Mouse (Mus musculus) hindbrain, embryonic 13.5 days (tissue): Measurements from ENCODE around the gene Snap29. TPM values are rescaled to one million over a fixed set of nuclear protein-coding genes. Genes with fewer than 3 reads are reported as not detected.

ENCODE experiments used
- ATAC-seq: fragments of 200-750 bp; cut with Nextera tagmentation; 2 replicates; pipeline ENCODE4 v1.8.0; 2017; ENCODE audit warnings: moderate TSS enrichment; ENCODE audit not compliant: low FRiP score
- H3K27ac ChIP-seq: fragments of 300-500 bp; sonication (generic); 2 replicates; pipeline ENCODE4 v1.5.1; 2015; ENCODE audit warnings: inconsistent platforms, mild to moderate bottlenecking, moderate library complexity
- H3K27me3 ChIP-seq: fragments of 300-500 bp; sonication (generic); 2 replicates; pipeline ENCODE4 v1.6.1; 2015; ENCODE audit warnings: mild to moderate bottlenecking, inconsistent platforms
- H3K36me3 ChIP-seq: fragments of 300-500 bp; sonication (generic); 2 replicates; pipeline ENCODE4 v1.6.1; 2015; ENCODE audit warnings: mild to moderate bottlenecking, inconsistent platforms
- H3K4me1 ChIP-seq: fragments of 300-500 bp; sonication (generic); replicated peaks from 2 replicates; pipeline ENCODE4 v1.6.1; 2015; ENCODE audit warnings: inconsistent platforms
- H3K4me2 ChIP-seq: fragments of 300-500 bp; sonication (generic); 2 replicates; pipeline ENCODE4 v1.6.1; 2015; ENCODE audit warnings: inconsistent platforms, mild to moderate bottlenecking, moderate library complexity
- H3K4me3 ChIP-seq: fragments of 300-500 bp; sonication (generic); 2 replicates; pipeline ENCODE4 v1.5.1; 2015; ENCODE audit warnings: mild to moderate bottlenecking, inconsistent platforms
- H3K9ac ChIP-seq: fragments of 300-500 bp; sonication (generic); 2 replicates; pipeline ENCODE4 v1.6.1; 2015; ENCODE audit warnings: mild to moderate bottlenecking, inconsistent platforms
- H3K9me3 ChIP-seq: fragments of 300-500 bp; sonication (generic); 2 replicates; pipeline ENCODE4 v1.6.1; 2016; ENCODE audit warnings: inconsistent platforms
- WGBS: fragments of 180-500 bp; shearing (Covaris S2); methylation state at CpG from one replicate; pipeline ENCODE4 v1.1.7; 2015; 5-methylcytosine and 5-hydroxymethylcytosine counted together
- polyA plus RNA-seq: library from polyadenylated mRNA; unstranded; fragments of >200 nt; fragmentation: Nextera tagmentation; extraction: Ambion mirVana; gene quantifications from 2 replicates; pipeline ENCODE4 v1.2.1, GENCODE M21; 2015

Snap29 gene
- polyA plus RNA-seq, result 22.6 and 23.1 TPM in 2 replicates

- Histone ChIP-seq H3K9me3 (no peaks in the 10 kb centered on the region), H3K36me3 (peaks cover 11% of the 10 kb centered on the region; the same call in 1 of the 2 replicates), H3K4me3 (peak within 1 kb of the TSS; percentile 69), H3K4me1 (peaks cover 51% of the 10 kb centered on the region), H3K4me2 (peak within 1 kb of the TSS; percentile 73), H3K27ac (peak within 1 kb of the TSS; percentile 90), H3K27me3 (no peaks in the 10 kb centered on the region), H3K9ac (peak within 1 kb of the TSS; percentile 84)
- ATAC-seq, result peak; percentile 98
- 1% methylated on average over 58 of the region's 69 CpGs for WGBS
These were observed at the start of gene Snap29, which contains the start of gene Pi4ka for GRCm38 (mm10) chr16:17405736-17406443. Gene Snap29, plus strand, starts transcription at chr16:17405986. Gene Pi4ka, minus strand, starts transcription at chr16:17406314.

DNA sequence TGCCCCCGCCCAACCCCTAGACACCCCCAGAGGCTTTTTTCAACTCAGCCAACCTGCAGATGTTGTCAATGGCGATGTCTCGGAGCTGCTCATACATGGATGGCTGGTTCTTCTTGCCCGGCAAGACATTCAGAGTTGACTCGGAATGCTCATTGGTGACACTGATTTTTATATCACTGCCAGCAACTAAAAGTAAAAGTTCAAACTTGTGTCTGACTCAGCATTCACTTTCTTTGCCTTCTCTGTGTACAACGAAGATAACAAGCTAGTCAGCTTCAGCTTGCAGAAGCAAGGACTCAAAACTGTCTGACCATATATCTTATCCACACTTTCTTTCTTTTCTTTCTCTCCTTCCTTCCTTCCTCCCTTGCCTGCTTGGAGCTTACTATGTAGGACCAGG is 49.8 kb upstream of the Snap29 start:
- WGBS, result 94% methylated on average over 6 of the region's 6 CpGs
- Histone ChIP-seq H3K27me3 (no peaks in the 10 kb centered on the region), H3K9ac (no peak overlapping the region), H3K4me3 (no peak overlapping the region), H3K27ac (no peak overlapping the region), H3K4me1 (no peaks in the 10 kb centered on the region), H3K9me3 (no peaks in the 10 kb centered on the region), H3K4me2 (no peak overlapping the region), H3K36me3 (peaks cover 80% of the 10 kb centered on the region)
- ATAC-seq, result no peak

GRCm38 (mm10) chr16:17358787-17359186 is 47.0 kb upstream of the Snap29 start:
- Histone ChIP-seq H3K4me2 (no peak overlapping the region), H3K4me1 (no peaks in the 10 kb centered on the region), H3K36me3 (peaks cover 78% of the 10 kb centered on the region), H3K9me3 (no peaks in the 10 kb centered on the region), H3K27me3 (no peaks in the 10 kb centered on the region), H3K27ac (no peak overlapping the region), H3K4me3 (no peak overlapping the region), H3K9ac (no peak overlapping the region)
- 93% methylated on average over 4 of the region's 4 CpGs for WGBS
- no peak for ATAC-seq

DNA sequence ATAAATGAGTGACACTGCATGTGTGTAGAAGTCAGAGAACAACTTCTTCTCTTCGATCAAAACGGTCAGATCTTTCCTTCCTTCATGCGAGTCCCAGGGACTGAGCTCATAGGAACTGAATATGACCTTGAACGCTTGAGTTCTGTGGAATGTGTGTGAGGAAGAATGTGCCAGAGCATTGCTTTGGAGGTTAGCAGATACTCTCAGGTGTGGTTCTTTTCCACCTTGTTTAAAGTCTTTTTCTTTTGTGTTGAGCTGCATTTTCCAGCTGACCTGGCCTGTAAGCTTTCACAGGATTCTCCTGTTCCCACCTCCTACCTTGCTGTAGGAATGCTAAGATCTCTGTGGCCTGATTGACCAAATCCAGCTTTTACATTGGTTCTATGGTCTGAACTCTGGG is 23.5 kb upstream of the Snap29 start:
- Histone ChIP-seq H3K4me2 (no peak overlapping the region), H3K27ac (no peak overlapping the region), H3K4me1 (no peaks in the 10 kb centered on the region), H3K27me3 (no peaks in the 10 kb centered on the region), H3K4me3 (no peak overlapping the region), H3K9me3 (no peaks in the 10 kb centered on the region), H3K9ac (no peak overlapping the region), H3K36me3 (peaks cover 66% of the 10 kb centered on the region)
- ATAC-seq, result no peak
- 97% methylated on average over 4 of the region's 4 CpGs for WGBS

DNA sequence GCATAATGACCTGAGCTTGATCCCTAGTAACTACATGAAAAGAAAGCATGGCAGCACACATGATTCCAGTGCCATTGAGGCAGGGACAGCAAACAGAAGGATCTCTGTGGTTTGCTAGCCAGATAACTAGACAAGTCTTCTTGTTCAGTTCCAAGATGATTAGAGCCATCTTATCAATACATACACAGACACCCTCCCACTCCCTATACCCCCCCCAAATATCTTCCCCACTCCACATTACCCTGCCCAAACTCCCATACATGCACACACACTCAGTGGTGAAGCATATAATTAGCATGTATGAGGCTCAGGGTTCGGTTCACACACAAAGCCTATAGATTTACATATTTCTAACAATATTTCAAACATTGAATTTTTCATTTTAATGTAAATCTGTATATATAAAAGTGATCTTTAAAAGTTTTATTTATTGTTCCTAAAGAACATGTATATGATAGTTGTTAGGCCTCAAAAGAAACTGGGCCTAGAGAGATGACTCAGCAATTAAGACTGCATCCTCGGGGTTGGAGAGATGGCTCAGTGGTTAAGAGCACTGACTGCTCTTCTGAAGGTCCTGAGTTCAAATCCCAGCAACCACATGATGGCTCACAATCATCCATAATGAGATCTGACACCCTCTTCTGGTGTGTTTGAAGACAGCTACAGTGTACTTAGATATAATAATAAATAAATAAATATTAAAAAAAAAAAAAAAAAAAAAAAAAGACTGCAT is 22.0 kb upstream of the Snap29 start:
- WGBS, result 92% methylated on average over 2 of the region's 2 CpGs
- Histone ChIP-seq H3K4me1 (no peaks in the 10 kb centered on the region), H3K9me3 (no peaks in the 10 kb centered on the region), H3K27me3 (no peaks in the 10 kb centered on the region), H3K9ac (no peak overlapping the region), H3K27ac (no peak overlapping the region), H3K4me2 (no peak overlapping the region), H3K4me3 (no peak overlapping the region), H3K36me3 (peaks cover 53% of the 10 kb centered on the region)
- ATAC-seq, result no peak

DNA sequence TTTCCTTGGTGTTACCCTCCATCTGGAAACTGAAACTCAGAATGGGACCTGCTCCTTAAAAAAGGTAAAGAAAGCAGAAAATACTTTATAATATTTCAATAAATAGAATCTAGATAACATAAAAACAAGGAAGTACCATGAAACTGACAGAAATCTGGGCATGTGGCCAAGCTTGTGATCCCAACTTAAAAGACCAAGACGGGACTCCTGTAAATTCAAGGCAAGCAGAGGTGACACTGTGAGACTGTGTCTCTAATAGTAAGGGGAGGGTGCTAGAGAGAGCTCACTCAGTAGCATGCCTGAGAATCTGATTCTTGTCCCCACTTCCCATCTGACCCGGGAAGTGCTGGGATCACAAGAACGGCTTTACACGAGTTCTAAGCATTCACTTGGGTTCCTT is 13.0 kb upstream of the Snap29 start:
- ATAC-seq, result no peak
- H3K4me2 ChIP-seq, result no peak overlapping the region
- 84% methylated on average over 4 of the region's 4 CpGs for WGBS
- H3K9ac ChIP-seq, result no peak overlapping the region
- no peaks in the 10 kb centered on the region for H3K27me3 ChIP-seq
- no peaks in the 10 kb centered on the region for H3K9me3 ChIP-seq
- H3K27ac ChIP-seq, result no peak overlapping the region
- peaks cover 28% of the 10 kb centered on the region for H3K36me3 ChIP-seq
- H3K4me3 ChIP-seq, result no peak overlapping the region
- no peaks in the 10 kb centered on the region for H3K4me1 ChIP-seq

GRCm38 (mm10) chr16:17402855-17403254 is 2.9 kb upstream of the Snap29 start:
- H3K9ac ChIP-seq, result no peak overlapping the region
- 66% methylated on average over 1 of the region's 1 CpGs for WGBS
- no peak for ATAC-seq
- H3K36me3 ChIP-seq, result 0 out of 2 replicates have a peak, but pooled peaks cover 8% of the 10 kb centered on the region
- no peak overlapping the region for H3K27ac ChIP-seq
- H3K4me3 ChIP-seq, result no peak overlapping the region
- no peaks in the 10 kb centered on the region for H3K27me3 ChIP-seq
- no peak overlapping the region for H3K4me2 ChIP-seq
- peaks cover 39% of the 10 kb centered on the region for H3K4me1 ChIP-seq
- no peaks in the 10 kb centered on the region for H3K9me3 ChIP-seq

GRCm38 (mm10) chr16:17405271-17405696 is 502 bp upstream of the Snap29 start:
- peak overlapping the region; percentile 73 for H3K4me2 ChIP-seq
- no peaks in the 10 kb centered on the region for H3K27me3 ChIP-seq
- H3K36me3 ChIP-seq, result peaks cover 11% of the 10 kb centered on the region; the same call in 1 of the 2 replicates
- H3K27ac ChIP-seq, result peak overlapping the region; percentile 90
- peak; percentile 89 for ATAC-seq
- H3K9ac ChIP-seq, result peak overlapping the region; percentile 84
- H3K9me3 ChIP-seq, result no peaks in the 10 kb centered on the region
- H3K4me3 ChIP-seq, result peak overlapping the region; percentile 69
- WGBS, result under 1% methylated on average over 22 of the region's 22 CpGs
- H3K4me1 ChIP-seq, result peaks cover 52% of the 10 kb centered on the region

DNA sequence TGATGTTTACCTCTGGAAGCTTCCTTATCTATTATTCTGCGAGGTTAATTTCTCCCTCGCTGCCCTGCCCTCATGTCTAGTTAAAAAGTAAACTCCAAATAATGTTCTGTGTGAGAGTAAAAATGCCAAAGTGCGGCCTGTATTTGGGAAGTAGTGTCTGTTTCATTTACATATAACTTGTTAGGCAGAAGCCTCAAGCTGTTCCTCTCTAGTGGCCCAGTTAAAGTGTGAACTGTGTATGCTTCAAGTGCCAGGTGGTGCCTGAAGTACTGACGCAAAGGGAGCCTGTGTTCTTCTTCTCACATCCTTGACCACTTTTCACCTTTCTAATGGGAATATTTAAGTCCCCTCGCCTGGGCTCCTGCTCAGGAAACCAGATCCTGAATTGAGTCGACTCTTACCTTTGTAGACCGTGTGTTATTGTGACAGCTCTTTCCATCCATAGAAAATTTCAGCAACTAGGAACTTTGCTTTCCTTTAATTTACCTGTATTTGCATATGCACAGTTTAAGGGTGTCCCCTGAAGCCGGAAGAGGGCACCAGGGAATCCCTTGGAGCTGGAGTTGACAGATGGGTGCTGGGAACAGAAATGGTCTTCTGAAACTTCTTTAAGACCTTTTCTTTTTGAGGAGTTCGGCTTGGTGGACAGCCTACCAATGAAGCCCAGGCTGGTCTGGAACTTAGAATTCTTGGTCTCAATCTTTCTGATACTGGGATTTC is 886 bp downstream of the Snap29 start:
- ATAC-seq, result no peak
- Histone ChIP-seq H3K36me3 (peaks cover 11% of the 10 kb centered on the region; the same call in 1 of the 2 replicates), H3K9ac (peak overlapping the region; percentile 84), H3K4me2 (peak overlapping the region; percentile 67), H3K27ac (no peak overlapping the region), H3K27me3 (no peaks in the 10 kb centered on the region), H3K9me3 (no peaks in the 10 kb centered on the region), H3K4me1 (peaks cover 45% of the 10 kb centered on the region), H3K4me3 (peak overlapping the region; percentile 69)
- 43% methylated on average over 9 of the region's 9 CpGs for WGBS

GRCm38 (mm10) chr16:17409046-17409445 is 3.3 kb downstream of the Snap29 start:
- H3K9ac ChIP-seq, result no peak overlapping the region
- WGBS, result 97% methylated on average over 2 of the region's 2 CpGs
- H3K36me3 ChIP-seq, result peaks cover 3% of the 10 kb centered on the region; the same call in 1 of the 2 replicates
- no peak for ATAC-seq
- no peaks in the 10 kb centered on the region for H3K27me3 ChIP-seq
- no peak overlapping the region for H3K4me3 ChIP-seq
- H3K4me2 ChIP-seq, result no peak overlapping the region
- H3K9me3 ChIP-seq, result no peaks in the 10 kb centered on the region
- H3K4me1 ChIP-seq, result peaks cover 37% of the 10 kb centered on the region
- no peak overlapping the region for H3K27ac ChIP-seq

DNA sequence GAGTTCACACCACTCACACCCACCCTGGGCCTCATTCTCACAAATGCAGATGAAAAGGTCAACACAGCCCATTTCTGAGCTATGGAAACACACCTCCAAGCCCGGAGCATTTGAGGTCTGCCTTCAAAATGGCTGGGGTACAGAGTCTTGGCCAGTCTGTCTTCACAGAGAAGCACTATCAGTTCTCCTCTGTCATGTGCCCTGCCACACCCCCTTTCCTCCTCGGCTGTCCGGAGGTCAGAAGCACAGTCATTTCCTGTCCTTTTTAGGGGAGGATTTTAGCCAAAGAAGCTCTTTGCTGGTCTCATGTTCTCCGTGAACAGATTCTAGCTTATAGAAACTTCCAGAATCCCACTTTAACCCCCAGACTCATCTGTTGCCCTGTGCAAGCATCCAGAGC is 4.4 kb downstream of the Snap29 start:
- Histone ChIP-seq H3K4me1 (peaks cover 27% of the 10 kb centered on the region), H3K27me3 (no peaks in the 10 kb centered on the region), H3K4me3 (no peak overlapping the region), H3K9ac (no peak overlapping the region), H3K4me2 (no peak overlapping the region), H3K27ac (no peak overlapping the region), H3K9me3 (no peaks in the 10 kb centered on the region), H3K36me3 (peaks cover 3% of the 10 kb centered on the region; the same call in 1 of the 2 replicates)
- ATAC-seq, result no peak
- WGBS, result 74% methylated on average over 4 of the region's 4 CpGs

DNA sequence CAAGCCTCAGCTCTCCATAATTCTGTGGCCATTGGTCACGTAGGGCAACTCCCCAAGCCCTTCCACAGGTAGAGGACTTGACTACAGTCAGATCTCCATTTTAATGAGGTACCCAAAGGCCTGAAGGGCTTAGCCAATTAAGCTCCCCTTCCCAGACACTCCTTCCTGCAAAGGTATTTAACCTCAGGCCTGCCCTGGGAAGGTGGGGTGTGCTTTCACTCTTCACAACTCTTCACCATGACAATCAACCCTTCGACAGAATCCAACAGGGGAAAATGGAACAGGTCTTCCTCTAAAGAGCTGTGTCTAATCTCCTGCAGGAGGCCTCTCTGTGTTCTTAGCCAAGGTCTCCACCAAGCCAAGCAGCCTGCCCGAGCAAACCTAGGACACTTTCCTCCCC is 17.2 kb downstream of the Snap29 start:
- Histone ChIP-seq H3K9me3 (no peaks in the 10 kb centered on the region), H3K4me1 (no peaks in the 10 kb centered on the region), H3K4me2 (no peak overlapping the region), H3K9ac (no peak overlapping the region), H3K27ac (no peak overlapping the region), H3K27me3 (no peaks in the 10 kb centered on the region), H3K4me3 (no peak overlapping the region), H3K36me3 (peaks cover 72% of the 10 kb centered on the region)
- 91% methylated on average over 3 of the region's 3 CpGs for WGBS
- ATAC-seq, result no peak
